Mouse (Mus musculus) E14TG2a.4 (cell line): ENCODE data around the gene Acap1.

ENCODE experiments used
- H3K27me3 ChIP-seq: 2 replicates; pipeline ENCODE4 v1.6.1; 2014; ENCODE audit warnings: low read length, control low read depth; ENCODE audit not compliant: insufficient read depth
- H3K36me3 ChIP-seq: 2 replicates; pipeline ENCODE4 v1.6.1; 2014; ENCODE audit warnings: low read length, control low read depth; ENCODE audit not compliant: insufficient read depth
- H3K4me1 ChIP-seq: replicated peaks from 2 replicates; pipeline ENCODE4 v1.6.1; 2014; ENCODE audit warnings: low read depth, low read length, control low read depth
- H3K4me3 ChIP-seq: replicated peaks from 2 replicates; pipeline ENCODE4 v1.5.1; 2014; ENCODE audit warnings: mild to moderate bottlenecking, low read length
- H3K9me3 ChIP-seq: 2 replicates; pipeline ENCODE4 v1.6.1; 2014; ENCODE audit warnings: low read length, control low read depth
- CTCF ChIP-seq: conservative IDR thresholded peaks from 2 replicates; pipeline ENCODE4 v1.5.1; 2014; ENCODE audit warnings: low read length
- NANOG ChIP-seq: IDR thresholded peaks from 2 replicates; pipeline ENCODE4 v1.6.1; 2014; ENCODE audit warnings: borderline replicate concordance, low read length, mixed read lengths
- POU5F1 ChIP-seq: IDR thresholded peaks from 2 replicates; pipeline ENCODE4 v1.6.1; 2014; ENCODE audit warnings: low read length, borderline replicate concordance

The Acap1 gene

GRCm38 (mm10) chr11:69884240-69884639 lies 11.1 kb downstream of the Acap1 start:
- Histone ChIP-seq H3K9me3 (no peaks in the 10 kb centered on the region), H3K4me1 (peaks cover 51% of the 10 kb centered on the region), H3K4me3 (no peak overlapping the region), H3K36me3 (peaks cover 32% of the 10 kb centered on the region), H3K27me3 (peaks cover 33% of the 10 kb centered on the region)
- TF ChIP-seq CTCF: no peak
- no peak for TF ChIP-seq NANOG
- no peak for TF ChIP-seq POU5F1

GRCm38 (mm10) chr11:69883527-69884151 lies 11.7 kb downstream of the Acap1 start:
- H3K4me3 ChIP-seq: no peak overlapping the region
- H3K4me1 ChIP-seq: peaks cover 57% of the 10 kb centered on the region
- TF ChIP-seq NANOG: no peak
- no peak for TF ChIP-seq POU5F1
- no peak for TF ChIP-seq CTCF
- no peaks in the 10 kb centered on the region for H3K9me3 ChIP-seq
- H3K36me3 ChIP-seq: peaks cover 29% of the 10 kb centered on the region
- H3K27me3 ChIP-seq: peaks cover 39% of the 10 kb centered on the region

GRCm38 (mm10) chr11:69883066-69883465 lies 12.3 kb downstream of the Acap1 start:
- H3K4me1 ChIP-seq: peaks cover 62% of the 10 kb centered on the region
- H3K4me3 ChIP-seq: no peak overlapping the region
- peaks cover 40% of the 10 kb centered on the region for H3K27me3 ChIP-seq
- no peaks in the 10 kb centered on the region for H3K9me3 ChIP-seq
- TF ChIP-seq NANOG: no peak
- peak; percentile 84 for TF ChIP-seq CTCF
- peaks cover 27% of the 10 kb centered on the region for H3K36me3 ChIP-seq

GRCm38 (mm10) chr11:69881787-69882670 lies 13.3 kb downstream of the Acap1 start:
- no peaks in the 10 kb centered on the region for H3K9me3 ChIP-seq
- TF ChIP-seq POU5F1 (no peak), NANOG (no peak), CTCF (no peak)
- peaks cover 40% of the 10 kb centered on the region for H3K27me3 ChIP-seq
- peak overlapping the region; percentile 77 for H3K4me3 ChIP-seq
- H3K4me1 ChIP-seq: peaks cover 68% of the 10 kb centered on the region
- H3K36me3 ChIP-seq: peaks cover 23% of the 10 kb centered on the region

- H3K4me3 ChIP-seq: peak within 1 kb of the TSS; percentile 77
- peaks cover 17% of the 10 kb centered on the region for H3K36me3 ChIP-seq
- H3K9me3 ChIP-seq: no peaks in the 10 kb centered on the region
- peaks cover 40% of the 10 kb centered on the region for H3K27me3 ChIP-seq
- peaks cover 73% of the 10 kb centered on the region for H3K4me1 ChIP-seq
- TF ChIP-seq CTCF (no peak; the same call in 1 of the 2 replicates), NANOG (no peak), POU5F1 (no peak)
These were observed 14.3 kb downstream of the Acap1 start, which contains the start of gene Kctd11 for GRCm38 (mm10) chr11:69880853-69881603. Gene Kctd11, minus strand, starts transcription at chr11:69881406.

- Histone ChIP-seq H3K9me3 (no peaks in the 10 kb centered on the region), H3K27me3 (peaks cover 40% of the 10 kb centered on the region), H3K4me1 (peaks cover 77% of the 10 kb centered on the region), H3K36me3 (peaks cover 15% of the 10 kb centered on the region), H3K4me3 (peak overlapping the region; percentile 77)
- TF ChIP-seq CTCF (peak; percentile 63), NANOG (no peak), POU5F1 (no peak)
These were observed 14.9 kb downstream of the Acap1 start for GRCm38 (mm10) chr11:69880506-69880852.

- peaks cover 8% of the 10 kb centered on the region for H3K36me3 ChIP-seq
- H3K4me1 ChIP-seq: peaks cover 75% of the 10 kb centered on the region
- no peaks in the 10 kb centered on the region for H3K9me3 ChIP-seq
- H3K27me3 ChIP-seq: peaks cover 40% of the 10 kb centered on the region
- TF ChIP-seq CTCF (no peak), POU5F1 (no peak), NANOG (no peak)
- peak overlapping the region; percentile 77 for H3K4me3 ChIP-seq
These were observed 15.6 kb downstream of the Acap1 start for GRCm38 (mm10) chr11:69879711-69880110.

GRCm38 (mm10) chr11:69878952-69879351 lies 16.4 kb downstream of the Acap1 start:
- Histone ChIP-seq H3K9me3 (no peaks in the 10 kb centered on the region), H3K4me1 (peaks cover 80% of the 10 kb centered on the region), H3K4me3 (peak overlapping the region; percentile 77; the same call in 1 of the 2 replicates), H3K36me3 (peaks cover under 1% of the 10 kb centered on the region; the same call in 1 of the 2 replicates), H3K27me3 (peaks cover 40% of the 10 kb centered on the region)
- TF ChIP-seq CTCF (no peak), NANOG (no peak), POU5F1 (no peak)
